Mouse (Mus musculus) MEL (cell line): ENCODE results near the gene Runx1. TPM values are rescaled to one million over a fixed set of nuclear protein-coding genes. Genes with fewer than 3 reads are reported as not detected.

Experiments used
- DNase-seq: peaks from one replicate; pipeline ENCODE4 v3.0.0; 2011; ENCODE audit warnings: low read depth, low spot score
- H3K27ac ChIP-seq: 2 replicates; pipeline ENCODE4 v1.5.1; 2012; ENCODE audit warnings: low read depth, mild to moderate bottlenecking, control low read depth, low read length, moderate library complexity; ENCODE audit not compliant: control insufficient read depth
- H3K27me3 ChIP-seq, 2 experiments: fragments of 150-350 bp in 1 of 2; sonication (generic) in 1 of 2; 2 replicates each; pipeline ENCODE4 v1.6.1; 2012; ENCODE audit warnings: low read length in 2 of 2, mild to moderate bottlenecking in 2 of 2, improper control_type of control experiment in 1 of 2, moderate library complexity in 1 of 2; ENCODE audit not compliant: insufficient read depth in 2 of 2, control insufficient read depth in 1 of 2
- H3K36me3 ChIP-seq, 2 experiments: 2 replicates each; pipeline ENCODE4 v1.6.1; 2012 to 2014; ENCODE audit warnings: low read length in 2 of 2, improper control_type of control experiment in 1 of 2, inconsistent platforms in 1 of 2, mild to moderate bottlenecking in 1 of 2; ENCODE audit not compliant: insufficient read depth in 2 of 2, control insufficient read depth in 1 of 2
- H3K4me1 ChIP-seq, 2 experiments: fragments of 150-350 bp in 1 of 2; sonication (generic) in 1 of 2; 2 replicates each; pipeline ENCODE4 v1.6.1; 2012; ENCODE audit warnings: low read length in 2 of 2, improper control_type of control experiment in 1 of 2, mild to moderate bottlenecking in 1 of 2; ENCODE audit not compliant: insufficient read depth in 2 of 2, control insufficient read depth in 1 of 2
- H3K4me3 ChIP-seq, 2 experiments: fragments of 150-350 bp in 1 of 2; sonication (generic) in 1 of 2; 2 replicates each; pipeline ENCODE4 v1.5.1; 2012; ENCODE audit warnings: low read depth in 2 of 2, low read length in 2 of 2, mild to moderate bottlenecking in 2 of 2, moderate library complexity in 2 of 2, control low read depth in 1 of 2, improper control_type of control experiment in 1 of 2; ENCODE audit not compliant: control insufficient read depth in 1 of 2, insufficient read depth in 1 of 2
- H3K79me2 ChIP-seq: 2 replicates; pipeline ENCODE4 v1.6.1; 2012; ENCODE audit warnings: mild to moderate bottlenecking, low read length, moderate library complexity; ENCODE audit not compliant: control insufficient read depth, poor library complexity, insufficient read depth
- H3K9ac ChIP-seq: 2 replicates; pipeline ENCODE4 v1.6.1; 2012; ENCODE audit warnings: low read depth, mild to moderate bottlenecking, control low read depth, low read length, moderate library complexity; ENCODE audit not compliant: control insufficient read depth, poor library complexity, severe bottlenecking
- H3K9me3 ChIP-seq: fragments of 150-350 bp; sonication (generic); replicated peaks from 2 replicates; pipeline ENCODE4 v1.6.1; 2012; ENCODE audit warnings: mild to moderate bottlenecking, low read length, improper control_type of control experiment, moderate library complexity; ENCODE audit not compliant: insufficient read depth
- BHLHE40 ChIP-seq: IDR thresholded peaks from 2 replicates; pipeline ENCODE4 v1.6.1; 2012; ENCODE audit warnings: low read depth, mild to moderate bottlenecking, inconsistent platforms, low read length, improper control_type of control experiment, borderline replicate concordance
- CHD1 ChIP-seq: IDR thresholded peaks from 2 replicates; pipeline ENCODE4 v1.6.1; 2012; ENCODE audit warnings: low read depth, mild to moderate bottlenecking, inconsistent platforms, low read length, improper control_type of control experiment
- CHD2 ChIP-seq: IDR thresholded peaks from 2 replicates; pipeline ENCODE4 v1.6.1; 2011; ENCODE audit warnings: low read length, improper control_type of control experiment
- CTCF ChIP-seq, 3 experiments: IDR thresholded peaks in 2 of 3; conservative IDR thresholded peaks in 1 of 3; 2 replicates each; pipeline ENCODE4 v1.5.1; 2011 to 2012; ENCODE audit warnings: low read length in 3 of 3, low read depth in 2 of 3, mild to moderate bottlenecking in 2 of 3, improper control_type of control experiment in 1 of 3, inconsistent platforms in 1 of 3, mixed read lengths in 1 of 3, moderate library complexity in 1 of 3; ENCODE audit not compliant: control insufficient read depth in 1 of 3, insufficient read depth in 1 of 3, poor library complexity in 1 of 3, severe bottlenecking in 1 of 3
- ELF1 ChIP-seq: IDR thresholded peaks from 2 replicates; pipeline ENCODE4 v1.6.1; 2014; ENCODE audit warnings: low read depth, mild to moderate bottlenecking, inconsistent platforms, low read length, improper control_type of control experiment, moderate library complexity
- EP300 ChIP-seq, 2 experiments: IDR thresholded peaks; 2 replicates each; pipeline ENCODE4 v1.6.1; 2011; ENCODE audit warnings: improper control_type of control experiment in 2 of 2, low read length in 2 of 2, low read depth in 1 of 2, mild to moderate bottlenecking in 1 of 2
- ETS1 ChIP-seq: IDR thresholded peaks from 2 replicates; pipeline ENCODE4 v1.6.1; 2012; ENCODE audit warnings: low read depth, mild to moderate bottlenecking, inconsistent platforms, low read length, improper control_type of control experiment, moderate library complexity
- GATA1 ChIP-seq: IDR thresholded peaks from 2 replicates; pipeline ENCODE4 v1.6.1; 2011; ENCODE audit warnings: low read depth, low read length, improper control_type of control experiment
- JUND ChIP-seq: IDR thresholded peaks from 2 replicates; pipeline ENCODE4 v1.6.1; 2011; ENCODE audit warnings: low read depth, mild to moderate bottlenecking, improper control_type of control experiment, low read length
- MAZ ChIP-seq: IDR thresholded peaks from 2 replicates; pipeline ENCODE4 v1.6.1; 2012; ENCODE audit warnings: low read depth, mild to moderate bottlenecking, inconsistent platforms, low read length, improper control_type of control experiment
- MXI1 ChIP-seq: IDR thresholded peaks from 2 replicates; pipeline ENCODE4 v1.6.1; 2011; ENCODE audit warnings: mild to moderate bottlenecking, low read depth, low read length, improper control_type of control experiment
- POLR2AphosphoS5 ChIP-seq: IDR thresholded peaks from 2 replicates; pipeline ENCODE4 v1.6.1; 2012; ENCODE audit warnings: low read depth, borderline replicate concordance, mild to moderate bottlenecking, inconsistent platforms, low read length, moderate library complexity, mixed read lengths
- RAD21 ChIP-seq: IDR thresholded peaks from 2 replicates; pipeline ENCODE4 v1.6.1; 2011; ENCODE audit warnings: mild to moderate bottlenecking, low read depth, low read length, improper control_type of control experiment
- RCOR1 ChIP-seq: IDR thresholded peaks from 2 replicates; pipeline ENCODE4 v1.6.1; 2012; ENCODE audit warnings: low read depth, mild to moderate bottlenecking, inconsistent platforms, low read length, improper control_type of control experiment
- SIN3A ChIP-seq: IDR thresholded peaks from 2 replicates; pipeline ENCODE4 v1.6.1; 2012; ENCODE audit warnings: low read length, improper control_type of control experiment, inconsistent platforms
- SMC3 ChIP-seq: IDR thresholded peaks from 2 replicates; pipeline ENCODE4 v1.6.1; 2011; ENCODE audit warnings: low read depth, low read length, improper control_type of control experiment
- TAL1 ChIP-seq: IDR thresholded peaks from 2 replicates; pipeline ENCODE4 v1.6.1; 2012; ENCODE audit warnings: mild to moderate bottlenecking, inconsistent platforms, low read length, moderate library complexity, mixed read lengths
- TCF12 ChIP-seq: IDR thresholded peaks from 2 replicates; pipeline ENCODE4 v1.6.1; 2014; ENCODE audit warnings: low read depth, mild to moderate bottlenecking, inconsistent platforms, low read length, improper control_type of control experiment, moderate library complexity
- USF1 ChIP-seq: IDR thresholded peaks from 2 replicates; pipeline ENCODE4 v1.6.1; 2014; ENCODE audit warnings: low read depth, mild to moderate bottlenecking, inconsistent platforms, low read length, improper control_type of control experiment, moderate library complexity
- USF2 ChIP-seq, 2 experiments: IDR thresholded peaks; 2 replicates each; pipeline ENCODE4 v1.6.1; 2011 to 2012; ENCODE audit warnings: improper control_type of control experiment in 2 of 2, low read length in 2 of 2, borderline replicate concordance in 1 of 2, inconsistent platforms in 1 of 2, low read depth in 1 of 2, mild to moderate bottlenecking in 1 of 2; ENCODE audit not compliant: insufficient read depth in 1 of 2
- ZC3H11A ChIP-seq: IDR thresholded peaks from 2 replicates; pipeline ENCODE4 v1.6.1; 2012; ENCODE audit warnings: low read depth, mild to moderate bottlenecking, inconsistent platforms, low read length, improper control_type of control experiment
- ZMIZ1 ChIP-seq: IDR thresholded peaks from 2 replicates; pipeline ENCODE4 v1.6.1; 2012; ENCODE audit warnings: low read depth, mild to moderate bottlenecking, inconsistent platforms, low read length, improper control_type of control experiment, moderate library complexity
- ZNF384 ChIP-seq: IDR thresholded peaks from 2 replicates; pipeline ENCODE4 v1.6.1; 2012; ENCODE audit warnings: low read depth, mild to moderate bottlenecking, inconsistent platforms, low read length, improper control_type of control experiment
- polyA plus RNA-seq, 2 experiments: library from polyadenylated mRNA; stranded (reverse) in 1 of 2; unstranded in 1 of 2; fragments of >175 nt in 1 of 2; fragments of >200 nt in 1 of 2; gene quantifications; 2 replicates each; pipeline versions ENCODE4 v1.2.1 to v1.2.4; 2012; ENCODE audit warnings: low replicate concordance in 2 of 2, low read depth in 1 of 2; ENCODE audit not compliant: insufficient read length in 2 of 2, insufficient read depth in 1 of 2, missing spikeins in 1 of 2
- total RNA-seq: library from RNA; depleted of rRNA; stranded (reverse); fragments of 300-350 nt; gene quantifications from 2 replicates; pipeline ENCODE4 v1.2.3, GENCODE M21; 2012

Gene Runx1
- total and polyA plus RNA-seq, 3 experiments, result 14.3 to 23.5 TPM; not detected in 1

DNA sequence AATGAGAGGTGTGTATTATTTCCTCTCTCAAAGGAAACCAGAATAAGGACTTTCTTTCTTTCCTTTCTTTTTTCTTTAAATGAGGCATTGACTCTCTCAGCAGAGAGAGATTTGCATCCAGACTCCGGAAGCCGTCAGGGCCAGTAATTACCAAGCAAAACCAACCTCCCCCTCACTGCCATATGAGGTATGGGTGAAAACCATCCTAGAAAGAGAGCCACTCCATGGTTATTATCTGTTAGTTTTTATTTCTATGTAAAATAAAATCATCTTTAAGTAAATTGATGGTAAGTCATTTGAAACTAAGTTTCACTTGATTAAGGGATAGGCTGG lies 10.8 kb downstream of the Runx1 start:
- H3K4me3 ChIP-seq, result no peak overlapping the region
- no peak overlapping the region for H3K9ac ChIP-seq
- H3K4me1 ChIP-seq, result peaks cover 21 to 58% of the 10 kb centered on the region in 2 experiments
- TF ChIP-seq TAL1, result no peak
- TF ChIP-seq JUND, result no peak
- TF ChIP-seq POLR2AphosphoS5, result no peak
- no peak for TF ChIP-seq EP300 (IDR thresholded peaks at IDR 0.05; ENCODE audit: low read depth in 1 of 2, low read length in 2 of 2)
- no peak for TF ChIP-seq CHD1
- no peak for TF ChIP-seq ZMIZ1
- TF ChIP-seq USF1, result no peak
- no peak for TF ChIP-seq BHLHE40
- TF ChIP-seq ZNF384, result no peak
- no peak for TF ChIP-seq GATA1
- peak overlapping the region; percentile 9; the same call in 1 of the 2 replicates for H3K27ac ChIP-seq
- DNase-seq, result no peak
- peaks cover 78% of the 10 kb centered on the region for H3K79me2 ChIP-seq
- no peaks in the 10 kb centered on the region for H3K27me3 ChIP-seq
- H3K36me3 ChIP-seq, result peaks cover 28 to 71% of the 10 kb centered on the region in 2 experiments
- no peaks in the 10 kb centered on the region for H3K9me3 ChIP-seq

GRCm38 (mm10) chr16:92814366-92815194 lies 11.4 kb downstream of the Runx1 start:
- peaks cover 21 to 52% of the 10 kb centered on the region in 2 experiments for H3K4me1 ChIP-seq
- no peak overlapping the region for H3K4me3 ChIP-seq
- H3K36me3 ChIP-seq, result peaks cover 30 to 67% of the 10 kb centered on the region in 2 experiments

DNA sequence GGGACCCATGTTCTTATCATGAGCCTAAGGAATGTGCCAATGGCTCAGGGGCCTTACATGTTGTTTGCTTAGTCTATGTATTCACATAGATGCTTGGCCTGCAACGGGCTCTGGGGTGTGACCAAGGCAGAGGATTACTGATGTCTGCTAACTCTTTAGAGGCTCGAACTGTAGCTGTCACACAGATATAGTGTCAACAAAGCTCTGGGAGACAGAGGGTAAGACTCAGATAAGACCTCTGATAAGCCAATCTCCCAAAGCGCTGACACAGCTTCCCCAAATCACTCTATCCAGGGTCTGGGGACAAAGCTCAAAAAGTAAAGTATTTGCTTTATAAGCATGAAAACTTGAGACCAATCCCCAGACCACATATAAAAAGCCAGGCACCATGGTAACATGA lies 13.5 kb downstream of the Runx1 start:
- Histone ChIP-seq H3K4me3 (no peak overlapping the region), H3K79me2 (peaks cover 80% of the 10 kb centered on the region), H3K27ac (0 out of 2 replicates have a peak overlapping the region, but pooled peaks have one; percentile 13)

More at GRCm38 (mm10) chr16:92814366-92815194, 11.4 kb downstream of the Runx1 start:
- peaks cover 75% of the 10 kb centered on the region for H3K79me2 ChIP-seq
- H3K9me3 ChIP-seq, result no peaks in the 10 kb centered on the region
- peak; percentile 37 for DNase-seq
- peak; percentile 2 for TF ChIP-seq RAD21
- TF ChIP-seq ZC3H11A, result peak; percentile 3; the same call in 1 of the 2 replicates
- TF ChIP-seq SIN3A, result no peak
- TF ChIP-seq CHD2, result no peak
- TF ChIP-seq SMC3, result peak; percentile 14; the same call in 1 of the 2 replicates
- peak in 2 of 3 experiments; percentile 4 to 21; a peak in 1 of 6 replicates for TF ChIP-seq CTCF (IDR thresholded peaks at IDR 0.05 in 2 of 3, conservative IDR thresholded peaks at IDR 0.05 in 1 of 3; ENCODE audit: control insufficient read depth in 1 of 3, insufficient read depth in 1 of 3, low read depth in 2 of 3, low read length in 3 of 3, poor library complexity in 1 of 3, severe bottlenecking in 1 of 3)
- no peaks in the 10 kb centered on the region for H3K27me3 ChIP-seq
- H3K27ac ChIP-seq, result peak overlapping the region; percentile 9
- H3K9ac ChIP-seq, result no peak overlapping the region

More for the DNA sequence above, 13.5 kb downstream of the Runx1 start:
- no peaks in the 10 kb centered on the region for H3K9me3 ChIP-seq
- H3K27me3 ChIP-seq, result no peaks in the 10 kb centered on the region
- 0 out of 2 replicates have a peak, but pooled peaks have one; percentile 46 for TF ChIP-seq TCF12
- TF ChIP-seq MXI1, result 0 out of 2 replicates have a peak, but pooled peaks have one; percentile 21
- TF ChIP-seq ZMIZ1, result no peak
- TF ChIP-seq RCOR1, result peak; percentile 61
- TF ChIP-seq USF2 (IDR thresholded peaks at IDR 0.05; ENCODE audit: borderline replicate concordance in 1 of 2, insufficient read depth in 1 of 2, low read depth in 1 of 2, low read length in 2 of 2), result no peak
- no peak for TF ChIP-seq MAZ
- TF ChIP-seq ELF1, result no peak
- peak; percentile 69 for TF ChIP-seq SIN3A
- TF ChIP-seq ETS1, result peak; percentile 80
- peak; percentile 59 to 73; a peak in 3 of 4 replicates for TF ChIP-seq EP300 (IDR thresholded peaks at IDR 0.05; ENCODE audit: low read depth in 1 of 2, low read length in 2 of 2)
- TF ChIP-seq JUND, result no peak
- peak; percentile 89 for TF ChIP-seq GATA1
- TF ChIP-seq POLR2AphosphoS5, result no peak
- no peak for TF ChIP-seq RAD21
- no peak overlapping the region for H3K9ac ChIP-seq
- H3K4me1 ChIP-seq, result peaks cover 21 to 41% of the 10 kb centered on the region in 2 experiments
- peaks cover 30 to 53% of the 10 kb centered on the region in 2 experiments for H3K36me3 ChIP-seq
- DNase-seq, result no peak
